Mouse (Mus musculus) small intestine, adult 2 months (tissue): ENCODE data around the gene Syn2.

Experiments used
- CTCF ChIP-seq: fragments of 200-500 bp; IDR thresholded peaks from 2 replicates; pipeline ENCODE4 v1.5.1; 2012; ENCODE audit warnings: low read depth, mild to moderate bottlenecking, control low read depth, inconsistent platforms, low read length, moderate library complexity, mixed read lengths; ENCODE audit not compliant: insufficient replicate concordance, insufficient read length; ENCODE audit errors: extremely low read depth
- POLR2A ChIP-seq: fragments of 200-500 bp; IDR thresholded peaks from 2 replicates; pipeline ENCODE4 v1.6.1; 2012; ENCODE audit warnings: low read depth, mild to moderate bottlenecking, control low read depth, inconsistent platforms, low read length, moderate library complexity

DNA sequence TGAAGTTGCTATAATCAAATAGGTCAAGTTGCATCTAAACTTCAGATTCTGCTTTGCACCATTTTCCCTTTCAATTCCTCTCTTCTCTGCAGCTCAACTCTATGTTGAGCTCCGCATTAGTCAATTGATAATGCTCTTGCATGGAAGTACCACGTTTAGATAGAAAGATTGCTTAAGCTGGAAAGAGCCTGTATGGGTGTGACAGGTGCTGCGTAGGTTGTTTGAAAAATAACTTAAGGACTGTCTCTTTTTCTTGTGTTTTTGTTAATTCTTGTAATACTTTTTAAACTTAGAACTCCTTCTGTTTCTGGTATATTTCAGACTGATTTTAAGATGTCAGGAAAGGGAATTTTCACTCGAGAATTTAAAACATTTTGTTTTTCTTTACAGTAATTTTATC lies 26.5 kb downstream of the Syn2 start:
- TF ChIP-seq CTCF (no peak), POLR2A (no peak)
